Mouse (Mus musculus) heart, embryonic 15.5 days (tissue): ENCODE measurements at regions not wholly inside any gene's neighbourhood (a gene's known extent, or its start where the extent isn't known, plus 50 kb on each side); places are given as distances from the start of the nearest gene placed in this dataset.

Experiments
- ATAC-seq: fragments of 200-750 bp; cut with Nextera tagmentation; replicated peaks from 2 replicates; pipeline ENCODE4 v1.8.0; 2017; ENCODE audit warnings: low read depth, moderate TSS enrichment; ENCODE audit not compliant: insufficient number of reproducible peaks, insufficient read depth, low FRiP score
- H3K27ac ChIP-seq: fragments of 300-500 bp; sonication (generic); 2 replicates; pipeline ENCODE4 v1.5.1; 2015; ENCODE audit warnings: mild to moderate bottlenecking, inconsistent platforms
- H3K27me3 ChIP-seq: fragments of 300-500 bp; sonication (generic); 2 replicates; pipeline ENCODE4 v1.6.1; 2015; ENCODE audit warnings: inconsistent platforms
- H3K36me3 ChIP-seq: fragments of 300-500 bp; sonication (generic); 2 replicates; pipeline ENCODE4 v1.6.1; 2015; ENCODE audit warnings: mild to moderate bottlenecking, inconsistent platforms
- H3K4me1 ChIP-seq: fragments of 300-500 bp; sonication (generic); replicated peaks from 2 replicates; pipeline ENCODE4 v1.6.1; 2015; ENCODE audit warnings: inconsistent platforms
- H3K4me2 ChIP-seq: fragments of 300-500 bp; sonication (generic); 2 replicates; pipeline ENCODE4 v1.6.1; 2015; ENCODE audit warnings: inconsistent platforms, mild to moderate bottlenecking, moderate library complexity
- H3K4me3 ChIP-seq: fragments of 300-500 bp; sonication (generic); 2 replicates; pipeline ENCODE4 v1.5.1; 2015; ENCODE audit warnings: mild to moderate bottlenecking, inconsistent platforms
- H3K9ac ChIP-seq: fragments of 300-500 bp; sonication (generic); 2 replicates; pipeline ENCODE4 v1.6.1; 2015; ENCODE audit warnings: mild to moderate bottlenecking, inconsistent platforms
- H3K9me3 ChIP-seq: fragments of 300-500 bp; sonication (generic); replicated peaks from 2 replicates; pipeline ENCODE4 v1.6.1; 2016; ENCODE audit warnings: inconsistent platforms
- WGBS: fragments of 180-500 bp; shearing (Covaris S2); methylation state at CpG from one replicate; pipeline ENCODE4 v1.1.7; 2015; ENCODE audit warnings: mixed read lengths; 5-methylcytosine and 5-hydroxymethylcytosine counted together

GRCm38 (mm10) chr13:91370441-91370840, 89.6 kb upstream of the Ssbp2 start:
- no peak for ATAC-seq
- Histone ChIP-seq H3K36me3 (no peaks in the 10 kb centered on the region), H3K4me2 (peak overlapping the region; percentile 88), H3K27me3 (no peaks in the 10 kb centered on the region), H3K4me3 (peak overlapping the region; percentile 55), H3K9ac (peak overlapping the region; percentile 73), H3K27ac (peak overlapping the region; percentile 98), H3K9me3 (no peaks in the 10 kb centered on the region), H3K4me1 (peaks cover 45% of the 10 kb centered on the region)
- WGBS: 5% methylated on average over 11 of the region's 11 CpGs

DNA sequence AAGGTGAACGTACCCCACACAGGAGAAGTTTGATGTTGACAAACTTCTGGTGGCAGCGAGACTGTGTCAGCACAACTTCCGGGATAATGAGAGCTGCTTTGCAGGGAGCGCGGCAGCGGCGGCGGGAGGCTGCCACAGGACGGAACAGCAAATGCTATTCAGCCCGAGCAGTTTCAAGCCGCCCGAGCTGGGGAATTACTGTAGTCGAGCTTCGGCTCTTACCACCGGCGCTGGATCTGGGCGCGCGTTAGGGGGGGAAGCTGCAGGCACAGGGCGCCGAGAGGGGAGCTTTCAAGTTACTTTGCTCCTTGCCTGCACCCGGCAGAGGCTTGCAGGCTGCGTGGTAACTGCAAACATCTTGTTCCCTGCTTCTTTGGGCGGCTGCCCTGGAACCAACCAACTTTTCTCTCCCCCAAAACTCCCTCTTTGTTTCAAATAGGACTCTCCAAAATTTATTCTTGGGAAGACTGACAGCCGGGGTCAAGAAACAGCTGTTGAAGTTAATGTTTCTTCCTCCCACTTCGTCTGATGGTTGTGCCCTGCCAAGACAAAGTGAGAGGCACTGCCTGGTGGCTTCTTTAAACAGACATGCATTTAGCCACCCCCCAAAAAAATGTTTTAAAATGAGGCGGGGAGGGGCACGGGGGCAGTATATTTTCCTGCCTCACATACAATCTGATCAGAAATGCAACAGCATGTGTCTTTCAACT, 89.0 kb upstream of the Ssbp2 start:
- peak overlapping the region; percentile 73 for H3K9ac ChIP-seq
- H3K4me2 ChIP-seq: peak overlapping the region; percentile 88
- WGBS: under 1% methylated on average over 28 of the region's 28 CpGs
- no peaks in the 10 kb centered on the region for H3K9me3 ChIP-seq
- H3K36me3 ChIP-seq: no peaks in the 10 kb centered on the region
- H3K4me3 ChIP-seq: peak overlapping the region; percentile 55
- H3K27me3 ChIP-seq: no peaks in the 10 kb centered on the region
- peak; percentile 90 for ATAC-seq
- peaks cover 39% of the 10 kb centered on the region for H3K4me1 ChIP-seq
- H3K27ac ChIP-seq: peak overlapping the region; percentile 98

DNA sequence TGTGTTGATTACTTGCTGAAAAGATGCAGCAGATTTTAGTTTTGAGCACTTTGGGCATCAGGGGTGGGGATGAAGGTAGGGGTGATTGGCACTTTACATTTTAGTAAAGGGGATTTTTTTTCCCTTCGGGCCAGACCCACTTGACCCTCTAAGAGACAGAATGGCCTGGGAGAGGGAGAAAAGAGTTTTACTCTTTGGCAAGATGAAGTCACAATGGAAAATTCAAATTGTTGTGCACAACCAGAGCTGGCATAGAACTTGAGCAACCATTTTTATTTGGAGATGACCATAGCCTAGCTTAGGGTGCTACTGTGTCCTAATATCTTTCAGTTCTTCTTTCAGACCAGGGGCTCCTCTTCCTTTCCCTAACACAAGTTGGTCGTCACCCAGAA, 88.5 kb upstream of the Ssbp2 start:
- Histone ChIP-seq H3K27me3 (no peaks in the 10 kb centered on the region), H3K4me1 (peaks cover 35% of the 10 kb centered on the region), H3K4me3 (peak overlapping the region; percentile 55), H3K4me2 (peak overlapping the region; percentile 88), H3K9ac (peak overlapping the region; percentile 73; the same call in 1 of the 2 replicates), H3K9me3 (no peaks in the 10 kb centered on the region), H3K27ac (peak overlapping the region; percentile 98), H3K36me3 (no peaks in the 10 kb centered on the region)
- 30% methylated on average over 2 of the region's 2 CpGs for WGBS
- ATAC-seq: no peak

DNA sequence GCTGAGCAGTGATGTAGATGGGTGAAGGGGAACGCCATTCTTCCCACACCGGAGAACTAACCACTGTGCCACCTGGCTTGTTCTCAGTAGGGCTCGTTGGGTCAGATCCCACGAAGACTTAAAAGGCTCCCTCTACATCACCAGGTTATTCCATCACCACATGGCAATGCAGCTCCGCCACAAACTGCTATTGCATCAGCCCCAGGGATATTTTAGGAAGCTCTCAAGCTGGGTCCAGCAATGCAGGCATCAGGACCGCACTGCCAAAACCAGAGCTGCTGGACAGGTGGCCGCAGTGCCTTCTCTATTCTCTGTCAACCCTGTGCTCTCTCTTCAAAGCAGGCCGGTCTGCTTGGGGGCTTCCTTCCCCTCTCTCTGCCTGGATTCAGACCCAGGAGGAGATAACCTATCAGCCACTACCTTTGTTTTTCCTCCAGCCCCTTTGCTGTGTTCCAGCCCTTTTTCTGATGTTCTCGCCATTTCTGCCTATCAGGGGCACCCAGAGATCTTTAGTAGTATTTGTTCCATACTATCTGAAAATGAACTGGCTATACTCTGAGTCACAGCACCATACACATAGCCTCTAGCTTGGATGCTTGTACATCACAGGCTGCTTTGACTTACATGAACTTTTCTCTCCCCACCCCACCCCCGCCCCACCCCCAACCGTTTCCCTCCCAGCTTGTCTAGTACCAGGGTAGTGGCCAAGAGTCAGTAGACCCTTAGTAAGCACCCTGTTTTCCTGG, 87.8 kb upstream of the Ssbp2 start:
- Histone ChIP-seq H3K9ac (no peak overlapping the region), H3K27me3 (no peaks in the 10 kb centered on the region), H3K4me2 (peak overlapping the region; percentile 23; the same call in 1 of the 2 replicates), H3K9me3 (no peaks in the 10 kb centered on the region), H3K36me3 (no peaks in the 10 kb centered on the region), H3K4me3 (no peak overlapping the region), H3K27ac (peak overlapping the region; percentile 98), H3K4me1 (peaks cover 33% of the 10 kb centered on the region)
- ATAC-seq: 0 out of 2 replicates have a peak, but pooled peaks have one; percentile 43
- 36% methylated on average over 11 of the region's 11 CpGs for WGBS

GRCm38 (mm10) chr13:91374141-91374540, 85.9 kb upstream of the Ssbp2 start:
- H3K27me3 ChIP-seq: no peaks in the 10 kb centered on the region
- H3K4me2 ChIP-seq: no peak overlapping the region
- no peaks in the 10 kb centered on the region for H3K36me3 ChIP-seq
- H3K4me1 ChIP-seq: peaks cover 30% of the 10 kb centered on the region
- H3K9me3 ChIP-seq: no peaks in the 10 kb centered on the region
- H3K27ac ChIP-seq: 0 out of 2 replicates have a peak overlapping the region, but pooled peaks have one; percentile 12
- 58% methylated on average over 3 of the region's 3 CpGs for WGBS
- ATAC-seq: no peak
- H3K4me3 ChIP-seq: no peak overlapping the region
- H3K9ac ChIP-seq: no peak overlapping the region

- H3K4me3 ChIP-seq: no peak overlapping the region
- H3K36me3 ChIP-seq: no peaks in the 10 kb centered on the region
- WGBS: 86% methylated on average over 3 of the region's 3 CpGs
- ATAC-seq: no peak
- H3K27me3 ChIP-seq: no peaks in the 10 kb centered on the region
- no peak overlapping the region for H3K4me2 ChIP-seq
- H3K9me3 ChIP-seq: no peaks in the 10 kb centered on the region
- no peak overlapping the region for H3K27ac ChIP-seq
- H3K4me1 ChIP-seq: peaks cover 18% of the 10 kb centered on the region
- no peak overlapping the region for H3K9ac ChIP-seq
Measured at GRCm38 (mm10) chr13:91376556-91376955, 83.5 kb upstream of the Ssbp2 start.

- 90% methylated on average over 7 of the region's 7 CpGs for WGBS
- H3K36me3 ChIP-seq: no peaks in the 10 kb centered on the region
- H3K9me3 ChIP-seq: no peaks in the 10 kb centered on the region
- H3K4me2 ChIP-seq: no peak overlapping the region
- no peak overlapping the region for H3K9ac ChIP-seq
- H3K4me3 ChIP-seq: no peak overlapping the region
- no peaks in the 10 kb centered on the region for H3K27me3 ChIP-seq
- ATAC-seq: no peak
- peaks cover 10% of the 10 kb centered on the region for H3K4me1 ChIP-seq
- no peak overlapping the region for H3K27ac ChIP-seq
Measured at GRCm38 (mm10) chr13:91377428-91377827, 82.7 kb upstream of the Ssbp2 start.

DNA sequence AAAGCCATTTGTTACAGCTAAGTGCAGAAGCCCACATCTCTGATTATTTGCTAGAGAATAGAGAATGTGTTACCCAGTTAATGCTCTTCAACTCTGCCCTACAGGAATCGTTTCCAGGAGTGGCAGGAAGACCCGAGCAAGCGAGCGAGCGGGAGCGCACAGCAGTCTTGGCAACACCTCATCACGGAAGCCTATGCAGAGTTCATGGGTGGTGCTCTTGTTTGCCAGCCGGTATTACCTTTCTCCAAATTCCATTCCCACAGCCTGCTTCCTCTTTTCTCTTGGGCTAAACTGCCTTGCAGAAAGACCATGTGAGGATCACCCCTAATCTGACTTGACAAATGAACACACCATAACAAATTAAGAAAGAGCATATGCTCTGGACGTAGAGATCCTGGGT, 82.1 kb upstream of the Ssbp2 start:
- Histone ChIP-seq H3K4me2 (no peak overlapping the region), H3K36me3 (no peaks in the 10 kb centered on the region), H3K4me1 (peaks cover 4% of the 10 kb centered on the region; the same call in 1 of the 2 replicates), H3K9me3 (no peaks in the 10 kb centered on the region), H3K27ac (no peak overlapping the region), H3K4me3 (no peak overlapping the region), H3K9ac (no peak overlapping the region), H3K27me3 (no peaks in the 10 kb centered on the region)
- ATAC-seq: no peak
- WGBS: 85% methylated on average over 9 of the region's 9 CpGs

- no peak for ATAC-seq
- no peaks in the 10 kb centered on the region for H3K4me1 ChIP-seq
- H3K36me3 ChIP-seq: no peaks in the 10 kb centered on the region
- no peak overlapping the region for H3K27ac ChIP-seq
- H3K9me3 ChIP-seq: no peaks in the 10 kb centered on the region
- 64% methylated on average over 4 of the region's 4 CpGs for WGBS
- no peaks in the 10 kb centered on the region for H3K27me3 ChIP-seq
- no peak overlapping the region for H3K4me2 ChIP-seq
- H3K4me3 ChIP-seq: no peak overlapping the region
- H3K9ac ChIP-seq: no peak overlapping the region
Measured at GRCm38 (mm10) chr13:91385393-91385792, 74.7 kb upstream of the Ssbp2 start.

GRCm38 (mm10) chr13:91387913-91388312, 72.2 kb upstream of the Ssbp2 start:
- ATAC-seq: no peak
- WGBS: 62% methylated on average over 10 of the region's 10 CpGs

GRCm38 (mm10) chr13:91403632-91404031, 56.5 kb upstream of the Ssbp2 start:
- H3K4me2 ChIP-seq: no peak overlapping the region
- 0 out of 2 replicates have a peak, but pooled peaks cover 2% of the 10 kb centered on the region for H3K4me1 ChIP-seq
- no peaks in the 10 kb centered on the region for H3K9me3 ChIP-seq
- WGBS: 89% methylated on average over 2 of the region's 2 CpGs
- no peaks in the 10 kb centered on the region for H3K27me3 ChIP-seq
- no peaks in the 10 kb centered on the region for H3K36me3 ChIP-seq
- H3K9ac ChIP-seq: no peak overlapping the region
- H3K4me3 ChIP-seq: no peak overlapping the region
- no peak for ATAC-seq
- H3K27ac ChIP-seq: no peak overlapping the region

More at GRCm38 (mm10) chr13:91387913-91388312, 72.2 kb upstream of the Ssbp2 start:
- Histone ChIP-seq H3K27me3 (no peaks in the 10 kb centered on the region), H3K9ac (no peak overlapping the region), H3K4me3 (no peak overlapping the region), H3K4me1 (no peaks in the 10 kb centered on the region), H3K36me3 (no peaks in the 10 kb centered on the region), H3K9me3 (no peaks in the 10 kb centered on the region), H3K4me2 (no peak overlapping the region), H3K27ac (no peak overlapping the region)
